Mouse (Mus musculus) left cerebral cortex, adult 18-20 months (tissue): Measurements from ENCODE around the gene Usp8. TPM values are rescaled to one million over a fixed set of nuclear protein-coding genes. Genes with fewer than 3 reads are reported as not detected.

ENCODE experiments used
- DNase-seq, 2 experiments: peaks; one replicate each; pipeline ENCODE4 v3.0.0; 2021 to 2022; ENCODE audit warnings: low spot score in 2 of 2, mixed read lengths in 1 of 2
- total RNA-seq, 2 experiments: library from RNA; stranded (reverse); gene quantifications; 2 replicates each; pipeline ENCODE4 v1.2.3; 2021

The Usp8 gene
- total RNA-seq, 2 experiments from 2014 or later = 49.0 to 52.1 TPM

DNA sequence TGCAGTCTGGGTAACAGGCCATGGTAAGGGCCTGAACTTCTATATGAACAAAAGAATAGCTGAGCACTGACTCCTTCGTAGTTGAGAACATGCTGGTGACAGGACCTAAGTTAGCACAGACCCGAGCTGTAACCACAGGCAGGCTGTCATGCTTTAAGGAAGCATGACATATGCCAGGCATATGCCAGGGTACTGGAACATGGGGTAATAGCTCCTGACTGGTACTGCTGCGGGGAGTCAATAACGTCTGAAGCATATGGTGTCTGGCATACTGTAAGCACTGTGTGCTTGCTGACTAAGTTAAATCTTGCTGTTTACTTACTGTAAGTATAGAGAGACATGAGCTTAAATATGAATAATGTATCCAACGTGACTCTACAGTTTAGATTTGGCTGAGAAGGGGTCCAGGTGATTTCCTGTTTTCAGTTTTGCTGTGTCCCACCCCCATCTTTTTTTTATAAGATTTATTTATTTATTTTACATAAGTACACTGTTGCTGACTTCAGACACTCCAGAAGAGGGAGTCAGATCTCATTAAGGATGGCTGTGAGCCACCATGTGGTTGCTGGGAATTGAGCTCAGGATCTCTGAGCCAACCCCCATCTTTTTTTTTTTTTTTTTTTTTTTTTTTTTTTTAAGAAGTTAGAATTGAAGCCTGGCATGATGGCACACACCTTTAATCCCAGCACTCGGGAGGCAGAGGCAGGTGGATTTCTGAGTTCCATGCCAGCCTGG is 28.4 kb downstream of the Usp8 start:
- DNase-seq = no peak

DNA sequence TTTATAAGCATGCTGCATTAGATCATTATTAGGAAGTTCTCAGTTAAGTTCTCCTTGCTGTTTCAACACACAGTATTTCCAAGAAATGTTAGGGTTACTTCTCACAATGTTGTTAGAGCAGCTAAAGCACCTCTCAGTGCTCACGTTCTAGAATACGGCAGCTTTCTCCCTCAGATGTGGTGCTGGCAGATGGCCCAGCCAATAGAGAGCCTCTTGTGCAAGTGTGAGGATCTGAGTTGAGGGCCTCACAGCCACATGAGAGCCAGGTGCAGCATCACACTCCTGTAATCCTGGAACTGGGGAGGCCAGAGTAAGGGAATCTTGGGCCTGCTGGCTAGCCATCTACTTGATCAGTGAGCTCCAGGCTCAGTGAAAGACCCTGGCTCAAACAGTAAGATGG is 33.2 kb downstream of the Usp8 start:
- DNase-seq = no peak

DNA sequence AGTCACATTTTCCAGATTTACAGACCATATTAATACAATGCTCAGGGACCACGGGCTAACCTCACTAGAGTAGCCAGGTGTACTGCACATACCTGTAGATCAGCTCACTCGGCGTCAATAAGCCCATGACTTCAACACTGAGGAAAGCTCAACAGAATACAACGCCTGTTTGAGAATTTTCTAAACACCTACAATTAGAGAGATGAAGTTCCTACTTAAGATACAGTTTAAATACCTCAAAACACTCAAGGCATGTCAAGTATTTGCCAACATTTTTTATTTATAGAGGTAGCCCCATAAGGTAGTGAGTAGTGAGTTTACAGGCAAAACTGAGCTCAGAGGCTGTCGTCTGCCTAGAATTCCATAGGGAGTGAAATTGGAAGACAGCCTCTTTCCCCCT is 36.3 kb downstream of the Usp8 start:
- DNase-seq = no peak

DNA sequence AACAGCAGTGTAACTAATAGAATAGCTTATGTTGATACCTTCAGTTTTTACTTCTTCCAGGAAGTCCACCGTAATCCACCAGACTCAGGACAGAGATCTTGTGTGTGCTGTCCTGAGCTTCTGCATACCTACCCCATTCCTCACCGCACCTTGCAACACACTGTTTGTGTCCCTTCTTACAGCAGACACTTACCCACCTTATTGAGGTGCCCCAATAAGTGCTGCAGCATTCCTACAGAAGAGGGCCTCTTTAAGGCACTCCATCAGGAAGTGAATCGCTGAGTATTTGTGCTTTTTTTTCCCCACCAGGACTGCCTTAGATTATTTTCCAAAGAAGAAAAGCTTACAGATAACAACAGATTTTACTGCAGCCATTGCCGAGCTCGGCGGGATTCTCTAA is 48.5 kb downstream of the Usp8 start:
- no peak for DNase-seq

DNA sequence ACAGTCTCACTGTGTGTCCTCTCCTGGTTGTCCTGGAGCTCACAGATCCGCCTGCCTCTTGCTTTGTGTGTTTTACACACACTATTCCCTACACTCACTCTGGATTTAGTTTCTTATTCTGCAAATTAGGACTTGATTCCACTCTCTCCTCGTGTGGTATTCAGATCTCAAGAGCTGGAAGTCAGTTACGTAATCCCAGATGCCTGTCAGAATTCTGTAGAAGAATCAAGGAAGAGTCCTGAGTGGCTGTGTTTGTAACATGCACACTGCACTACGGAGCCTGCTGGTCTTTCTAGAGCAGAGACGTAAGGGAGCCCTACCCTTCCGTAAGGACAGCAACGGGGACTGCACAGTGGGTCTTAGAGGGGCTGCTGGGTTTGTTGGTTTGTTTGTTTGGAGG is 52.2 kb downstream of the Usp8 start:
- no peak for DNase-seq

DNA sequence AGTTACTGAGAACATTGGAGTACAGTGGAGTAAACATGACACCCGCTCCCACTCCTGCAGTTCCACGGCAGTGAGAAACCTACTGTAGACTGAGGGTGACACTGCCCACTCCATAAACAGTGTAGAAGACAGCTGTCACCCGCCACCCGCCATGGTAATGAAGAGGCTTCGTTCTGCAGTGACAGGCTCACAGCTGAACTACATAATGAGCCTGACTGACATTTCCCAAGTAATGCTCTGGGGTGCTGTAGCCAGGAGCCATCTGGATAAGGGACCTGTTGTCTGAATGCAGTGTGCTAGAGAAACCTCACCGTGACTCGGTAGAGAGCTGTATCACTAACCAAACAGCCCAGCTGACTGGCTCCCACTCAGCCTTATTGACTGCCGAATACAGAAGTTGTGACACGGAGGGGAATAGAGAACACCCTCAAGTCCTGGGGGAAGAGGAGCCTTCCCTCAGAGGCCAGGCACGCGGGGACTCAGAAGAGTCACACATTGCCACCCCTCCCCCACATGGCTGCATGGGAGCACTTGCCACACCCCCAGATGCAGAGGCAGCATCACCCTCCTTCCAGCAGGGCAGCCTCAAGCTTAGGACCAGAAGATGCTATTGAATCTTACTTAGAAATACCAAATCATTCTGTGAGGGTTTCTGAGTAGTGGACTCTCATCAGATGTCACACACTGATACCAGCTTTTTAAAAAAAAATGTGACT is 58.9 kb downstream of the Usp8 start:
- DNase-seq = peak in 1 of 2 experiments; percentile 24

DNA sequence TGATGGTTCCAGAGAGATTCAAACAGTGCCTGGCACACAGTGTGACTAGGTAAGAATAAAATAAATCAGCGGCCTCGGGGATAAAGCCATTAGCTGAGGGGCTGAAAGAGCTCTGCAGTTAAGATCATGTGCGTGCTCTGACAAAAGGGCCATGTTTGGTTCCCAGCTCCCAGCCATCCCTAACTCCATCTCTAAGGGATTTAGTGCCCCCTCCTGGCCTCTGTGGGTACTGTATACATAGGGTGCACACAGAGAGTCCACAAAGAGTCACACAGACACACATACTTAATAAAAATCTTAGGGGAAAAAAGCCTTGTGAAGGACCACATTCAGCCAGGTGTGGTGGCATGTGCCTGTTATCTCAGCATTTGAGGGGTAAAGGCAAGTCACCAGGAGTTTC is 60.5 kb downstream of the Usp8 start:
- DNase-seq = no peak

DNA sequence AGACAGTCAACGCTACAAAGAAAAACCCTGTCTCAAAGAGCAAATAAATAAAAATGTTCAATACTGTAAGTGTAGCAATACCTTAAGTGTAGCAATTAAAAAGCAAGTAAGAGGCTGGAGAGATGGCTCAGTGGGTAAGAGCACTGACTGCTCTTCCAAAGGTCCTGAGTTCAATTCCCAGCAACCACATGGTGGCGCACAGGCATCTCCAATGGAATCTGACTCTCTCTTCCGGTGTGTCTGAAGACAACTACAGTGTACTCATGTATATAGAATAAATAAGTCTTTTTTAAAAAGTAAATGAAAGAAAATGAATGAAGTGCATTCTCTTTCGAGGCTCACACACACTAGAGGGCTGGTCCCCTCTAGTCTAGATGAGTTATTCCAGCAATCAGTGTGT is 61.1 kb downstream of the Usp8 start:
- no peak for DNase-seq

DNA sequence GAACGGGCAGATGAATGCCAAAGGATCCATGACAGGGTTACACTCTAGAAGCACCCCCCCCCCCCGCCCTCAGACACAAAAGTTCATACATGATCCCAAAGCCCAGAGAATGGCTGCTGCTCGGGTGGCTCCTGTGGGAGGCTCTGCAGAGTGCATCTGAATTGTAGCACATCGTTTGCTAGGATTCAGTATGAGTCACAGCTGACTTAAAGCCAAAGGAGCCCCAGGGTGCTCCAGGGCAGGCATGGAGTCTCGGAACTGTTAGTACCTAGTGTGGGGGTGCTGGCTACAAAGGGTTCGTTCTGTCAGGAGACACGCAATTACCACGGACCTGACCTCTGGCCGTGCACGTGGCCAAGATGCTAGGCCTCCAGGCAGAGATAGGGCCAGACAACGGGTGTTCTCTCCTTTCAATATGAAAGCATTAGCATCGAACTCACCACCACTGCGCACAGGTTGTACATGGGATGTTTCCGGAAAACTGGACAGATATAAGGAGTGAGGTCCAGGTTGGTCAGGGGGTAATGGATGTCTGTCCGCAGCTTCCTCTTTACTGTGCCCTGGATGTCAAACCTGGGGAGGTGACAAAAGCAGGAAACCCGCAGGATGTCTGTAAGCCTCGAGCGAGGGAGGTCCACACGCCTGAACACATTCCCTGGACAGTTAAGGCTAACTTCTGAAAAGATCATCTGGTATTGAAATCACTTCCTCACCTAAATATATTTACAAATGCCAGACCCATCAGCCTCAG is 62.5 kb downstream of the Usp8 start:
- no peak for DNase-seq

DNA sequence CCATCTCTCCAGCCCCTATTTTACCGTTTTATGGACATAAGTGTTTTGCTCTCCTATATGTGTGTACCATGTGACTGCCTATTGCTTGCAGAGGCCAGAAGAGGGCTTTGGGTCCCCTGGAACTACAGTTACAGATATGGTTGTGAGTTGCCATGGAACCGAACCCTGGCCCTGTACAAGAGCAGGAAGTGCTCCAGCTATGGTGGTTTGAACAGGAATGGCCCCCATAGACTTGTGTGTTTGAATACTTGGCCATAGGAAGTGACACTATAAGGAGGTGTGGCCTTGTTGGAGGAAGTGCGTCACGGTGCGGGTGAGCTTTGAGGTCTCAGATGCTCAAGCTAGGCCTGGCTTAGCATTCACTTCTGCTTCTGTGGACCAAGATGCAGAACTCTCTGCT is 65.1 kb downstream of the Usp8 start:
- DNase-seq = no peak

DNA sequence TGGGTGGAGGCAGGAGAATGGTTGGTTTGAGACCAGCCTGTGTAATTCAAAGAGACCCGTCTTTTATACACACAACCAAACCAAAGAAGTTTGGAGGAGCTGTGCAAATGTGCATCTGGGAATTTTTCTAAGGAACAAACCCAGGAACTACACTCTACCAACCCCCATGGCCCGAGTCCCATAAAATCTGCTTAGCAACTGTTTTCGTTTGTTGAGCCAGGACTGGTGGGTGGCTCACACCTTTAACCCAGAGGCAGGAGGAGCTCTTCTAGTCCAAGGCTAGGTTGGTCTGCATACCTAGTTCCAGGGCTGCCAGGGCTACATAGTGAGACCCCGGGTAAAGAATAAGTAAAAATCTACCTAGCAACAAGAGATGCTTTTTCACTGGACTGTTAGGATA is 68.8 kb downstream of the Usp8 start:
- no peak for DNase-seq

DNA sequence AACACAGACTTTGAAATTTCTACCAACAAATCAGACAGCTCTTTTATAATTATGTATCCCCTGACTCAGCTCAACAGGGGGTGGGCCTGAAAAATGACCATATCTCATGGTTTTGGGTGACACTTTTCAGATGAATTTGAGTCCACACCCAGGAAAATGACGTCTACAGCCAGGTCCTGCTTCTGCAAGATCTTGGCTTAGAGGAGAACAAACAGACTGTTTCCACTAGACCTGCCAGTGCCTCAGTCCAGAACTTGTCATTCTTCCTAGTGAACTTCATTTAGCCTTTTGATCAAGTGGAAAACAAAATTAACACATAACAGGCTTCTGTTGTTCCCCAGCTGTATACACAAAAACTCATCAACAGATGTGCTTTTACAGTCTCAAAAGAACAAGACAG is 69.3 kb downstream of the Usp8 start:
- no peak for DNase-seq

DNA sequence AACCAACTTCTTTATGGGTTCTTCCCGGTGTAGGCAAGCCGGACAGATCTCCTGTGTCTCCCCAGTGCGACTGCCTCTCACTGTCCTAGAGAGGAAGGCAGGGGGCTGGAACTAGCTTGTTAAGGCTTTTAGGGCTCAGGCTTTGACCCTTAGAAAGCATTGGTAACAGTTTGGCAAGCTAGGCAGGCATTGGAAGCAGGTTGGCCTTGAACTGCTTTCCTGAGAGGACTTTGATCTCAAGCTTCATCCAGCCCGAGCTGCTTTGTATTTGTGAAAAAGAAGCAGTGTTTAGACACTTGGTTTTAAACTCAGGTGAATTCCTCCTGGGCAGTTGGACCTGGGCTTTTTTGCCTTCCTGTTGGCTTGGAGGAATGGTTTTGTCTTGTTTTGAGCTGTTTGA is 71.7 kb downstream of the Usp8 start:
- no peak for DNase-seq

DNA sequence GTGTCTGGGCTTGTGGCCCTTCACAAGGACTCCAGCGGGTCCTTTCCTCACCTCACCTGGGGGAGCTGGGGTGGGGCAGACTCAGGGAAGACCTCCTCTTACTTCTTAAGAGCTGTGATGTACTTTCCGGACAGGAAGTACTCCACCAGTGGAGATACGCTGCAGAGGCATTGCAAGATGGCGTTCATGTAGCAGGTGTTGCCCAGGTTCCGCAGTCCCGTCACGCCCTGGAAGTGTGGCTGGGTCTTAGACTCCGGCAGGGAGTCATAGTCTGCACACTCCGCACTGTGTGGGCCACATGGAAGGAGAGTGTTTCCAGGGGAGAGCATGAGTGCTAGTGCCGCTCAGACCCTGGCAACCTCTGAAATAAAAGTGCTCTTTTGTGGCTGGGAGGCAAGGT is 73.2 kb downstream of the Usp8 start:
- DNase-seq = no peak

DNA sequence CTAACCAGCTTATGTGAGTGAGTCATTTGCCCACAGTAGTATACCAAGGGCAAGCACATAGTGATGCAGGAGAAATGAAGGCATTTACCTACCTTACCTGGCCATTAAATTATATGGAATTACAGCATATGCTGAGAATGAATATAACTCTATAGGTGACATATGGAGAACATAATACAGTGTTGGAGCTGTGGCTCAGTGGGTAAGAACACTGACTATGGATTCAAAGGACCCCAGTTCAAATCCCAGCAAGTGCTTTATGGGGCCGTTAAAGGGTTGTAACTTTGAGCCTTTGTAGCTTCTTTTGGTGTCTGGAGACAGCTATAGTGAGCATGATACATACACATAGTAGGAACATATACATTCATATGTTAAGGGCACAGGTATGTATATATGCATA is 74.3 kb downstream of the Usp8 start:
- DNase-seq = no peak

DNA sequence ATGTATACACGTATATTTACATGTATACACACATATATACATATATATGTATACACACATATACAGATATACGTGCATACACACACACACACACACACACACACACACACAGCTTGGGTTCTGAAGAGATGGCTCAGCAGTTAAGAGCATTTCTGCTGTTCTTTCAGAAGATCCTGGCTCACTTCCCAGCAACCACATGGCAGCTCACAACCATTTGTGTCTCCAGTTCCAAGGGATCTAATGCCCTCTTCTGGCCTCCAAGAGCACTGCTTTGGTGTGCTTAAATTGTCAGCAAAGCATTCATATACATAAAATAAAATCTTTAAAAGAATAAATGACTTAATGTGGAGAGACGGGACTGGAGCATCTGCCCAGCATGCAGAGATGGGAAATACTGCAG is 75.3 kb downstream of the Usp8 start:
- peak; percentile 56 to 60 for DNase-seq

DNA sequence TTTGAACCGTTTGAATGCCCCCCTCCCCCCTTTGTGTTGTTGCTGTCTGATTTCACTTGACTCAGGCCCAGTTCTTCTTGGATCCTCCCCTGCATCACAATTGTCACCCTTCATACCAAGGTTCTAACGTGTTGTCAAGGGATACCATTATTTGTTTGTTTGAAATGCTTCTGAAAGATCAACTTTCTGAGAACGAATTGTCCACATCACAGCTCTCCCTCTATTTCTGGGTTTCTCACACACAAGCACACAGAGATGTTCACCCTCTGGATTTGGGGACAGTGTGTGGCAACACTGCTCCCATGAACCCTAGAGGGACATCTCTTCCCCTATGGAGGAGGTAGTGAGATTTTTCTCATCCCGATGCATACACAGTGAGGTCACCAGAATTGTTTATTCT is 76.2 kb downstream of the Usp8 start, which contains the start of gene Usp50:
Gene Usp50 (minus strand): TSS at position 101 of the 400 bp plus-strand sequence.
- no peak for DNase-seq

DNA sequence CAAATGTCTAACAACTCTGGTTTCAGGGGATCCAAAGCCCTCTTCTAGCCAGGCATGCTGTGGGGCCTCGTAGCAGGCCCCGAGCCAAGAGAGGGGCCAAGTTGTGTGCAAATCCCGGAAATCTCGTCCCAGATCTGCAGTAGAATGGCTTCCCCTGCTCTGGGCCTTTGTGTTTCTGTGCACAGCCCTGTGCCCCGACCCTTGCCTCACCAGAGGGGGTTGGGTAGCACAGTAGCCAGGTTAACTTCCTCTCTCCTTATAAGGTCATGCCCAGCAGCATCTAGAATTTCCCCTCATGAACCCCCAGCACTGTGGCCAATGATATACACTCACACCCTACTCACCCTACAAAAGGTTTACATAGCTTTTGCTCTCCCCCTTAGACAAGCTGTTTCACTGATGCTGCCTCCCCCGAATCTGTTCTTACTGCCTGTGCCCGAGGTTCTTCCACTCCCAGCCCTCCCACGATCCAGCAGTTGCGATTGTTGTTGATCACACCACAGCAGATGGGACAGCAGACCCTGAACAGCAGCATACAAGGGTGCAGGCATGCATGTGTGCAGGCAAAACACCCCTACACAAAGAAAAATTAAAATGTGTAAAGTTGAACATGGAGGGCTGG is 80.7 kb downstream of the Usp8 start:
- peak; percentile 56 to 63 for DNase-seq

DNA sequence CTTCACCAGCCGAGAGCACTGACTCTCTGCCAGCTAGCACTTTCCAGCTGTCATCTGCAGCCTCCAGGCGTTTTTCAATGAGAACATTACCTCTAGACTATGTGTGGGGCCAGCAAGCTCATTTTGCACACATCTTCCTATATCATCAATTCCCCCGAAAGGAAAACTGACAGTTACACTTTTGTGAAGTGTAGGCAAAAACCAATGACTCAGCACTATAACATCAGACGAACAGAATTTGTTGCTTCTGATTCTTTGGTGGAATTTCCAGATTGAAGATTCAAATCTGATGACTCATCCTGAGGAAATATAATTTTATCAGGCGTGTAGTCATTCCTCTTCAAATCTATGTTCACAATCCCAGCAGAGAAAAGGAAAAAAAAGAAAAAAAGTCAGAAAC is 85.5 kb downstream of the Usp8 start:
- no peak for DNase-seq

DNA sequence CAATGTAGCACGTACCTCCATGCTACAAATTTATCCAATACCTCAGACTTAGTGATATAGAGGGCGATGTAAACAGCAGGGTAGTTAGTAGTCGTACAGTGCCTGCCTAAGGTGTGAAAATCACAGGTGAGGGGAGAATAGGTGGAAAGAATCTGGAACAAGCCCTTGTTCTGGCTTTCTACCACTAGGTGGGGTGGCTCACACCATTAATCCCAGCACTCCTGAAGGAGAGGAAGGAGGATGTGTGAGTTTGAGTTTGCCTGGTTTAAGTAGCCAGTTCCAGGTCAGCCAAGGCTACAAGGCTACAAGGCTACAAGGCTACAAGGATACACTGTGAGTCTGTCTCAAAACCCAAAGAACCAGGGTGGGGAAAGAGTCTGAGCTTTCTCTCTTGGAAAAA is 88.6 kb downstream of the Usp8 start:
- no peak for DNase-seq

DNA sequence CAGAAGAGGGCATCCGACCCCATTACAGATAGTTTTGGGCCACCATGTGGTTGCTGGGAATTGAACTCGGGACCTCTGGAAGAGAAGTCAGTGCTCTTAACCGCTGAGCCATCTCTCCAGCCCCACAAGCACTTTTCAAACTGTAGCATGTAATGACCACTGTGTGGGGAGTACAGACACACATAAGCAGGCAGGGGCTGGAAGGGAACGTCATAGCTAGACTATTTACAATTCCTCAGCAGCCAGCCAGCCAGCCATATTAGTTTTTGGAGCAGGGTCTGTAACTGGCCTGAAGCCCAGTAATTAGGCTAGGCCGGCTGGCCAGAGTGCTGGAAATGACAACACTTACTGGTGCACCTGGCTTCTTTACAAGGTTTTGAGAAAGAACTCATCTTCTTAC is 91.3 kb downstream of the Usp8 start:
- no peak for DNase-seq

DNA sequence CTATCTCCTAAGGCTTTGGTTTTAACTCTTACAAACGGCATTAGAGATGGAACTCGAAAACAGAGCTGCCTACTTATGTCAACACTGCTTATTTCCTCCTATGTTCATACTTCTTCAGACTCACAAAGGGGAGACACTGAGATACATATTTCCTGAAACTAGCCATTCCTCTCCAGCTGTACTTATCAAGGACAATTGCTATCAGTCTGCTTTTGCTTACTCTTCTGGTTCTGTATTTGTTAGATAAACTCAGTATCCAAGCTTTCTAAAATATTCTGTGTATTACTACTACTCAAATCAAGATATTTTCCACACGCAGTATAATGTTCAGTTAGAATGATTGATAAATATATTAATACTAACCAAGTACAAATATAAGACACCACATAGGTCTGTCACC is 94.9 kb downstream of the Usp8 start:
- DNase-seq = no peak
